22 mouse cellular contexts compared by ENCODE assay signal in the genomic region with DNA sequence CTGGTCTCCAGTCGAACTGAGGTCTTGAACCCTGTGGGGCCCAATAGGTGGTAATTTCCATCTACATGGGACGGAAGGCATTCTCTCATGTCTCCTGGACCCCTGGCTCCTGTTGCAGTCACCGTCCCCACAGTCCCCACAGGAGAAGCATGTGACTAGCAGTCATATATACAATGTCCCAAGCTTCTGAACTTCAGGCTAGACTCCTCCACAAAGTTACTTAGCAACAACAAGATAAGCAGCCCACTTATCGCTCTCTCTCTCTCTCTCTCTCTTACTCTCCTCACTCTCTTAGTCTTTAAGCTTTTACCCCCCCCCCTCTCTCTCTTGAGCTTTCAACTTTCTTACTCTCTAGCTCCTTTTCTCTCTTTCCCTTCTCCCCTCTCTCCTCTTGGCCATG. TPM values are rescaled to one million over a fixed set of nuclear protein-coding genes. Genes with fewer than 3 reads are reported as not detected.
DNase-seq lines count a peak whose midpoint lies in the region; ATAC-seq and TF ChIP-seq lines count a peak whose summit lies in the region.
"Had no signal": no experiment of that assay in that cellular context is flagged by ENCODE, and none has a peak within 500 bp of the region (broad histone marks: within the 10 kb centered on the region; RNA-seq: fewer than 3 reads in every experiment).

No protein-coding gene starts in this region.

- H3K4me3 ChIP-seq in kidney, embryonic 14.5 days (ENCODE audit: low read length): no peak overlapping the region
- no peak overlapping the region for H3K4me3 ChIP-seq in testis, adult 2 months (ENCODE audit: control insufficient read depth, low read depth, low read length)
- no peak overlapping the region for H3K4me3 ChIP-seq in liver, embryonic 14.5 days (ENCODE audit: insufficient read depth in 1 of 2, low read depth in 2 of 2, low read length in 2 of 2)
- H3K4me3 ChIP-seq: embryonic facial prominence, embryonic 13.5 days; left cerebral cortex, adult 2 months; liver, embryonic 15.5 days; midbrain, embryonic 15.5 days; myocyte had no signal

- H3K36me3 ChIP-seq in kidney, embryonic 14.5 days (ENCODE audit: control insufficient read depth, insufficient read depth, low read length): no peaks in the 10 kb centered on the region
- H3K36me3 ChIP-seq in testis, adult 2 months (ENCODE audit: control insufficient read depth, insufficient read depth, low read length): no peaks in the 10 kb centered on the region
- H3K36me3 ChIP-seq in liver, embryonic 14.5 days (replicated peaks; ENCODE audit: control insufficient read depth, insufficient read depth, low read depth): no peaks in the 10 kb centered on the region
- H3K36me3 ChIP-seq: embryonic facial prominence, embryonic 13.5 days; liver, embryonic 15.5 days; midbrain, embryonic 15.5 days had no signal

- H3K9ac ChIP-seq in kidney, embryonic 14.5 days (ENCODE audit: low read depth, low read length): no peak overlapping the region
- H3K9ac ChIP-seq in liver, embryonic 14.5 days (replicated peaks): no peak overlapping the region
- H3K9ac ChIP-seq: embryonic facial prominence, embryonic 13.5 days; liver, embryonic 15.5 days; midbrain, embryonic 15.5 days had no signal

- ATAC-seq in kidney, embryonic 14.5 days (ENCODE audit: low FRiP score, low TSS enrichment): no peak
- peak; percentile 69; the same call in 1 of the 2 replicates for ATAC-seq in liver, embryonic 14.5 days (ENCODE audit: insufficient read depth)
- ATAC-seq: forebrain, embryonic 16.5 days; hindbrain, embryonic 16.5 days; midbrain, embryonic 15.5 days had no signal

- H3K4me2 ChIP-seq in kidney, embryonic 14.5 days (replicated peaks; ENCODE audit: low read depth, low read length): no peak overlapping the region
- no peak overlapping the region for H3K4me2 ChIP-seq in liver, embryonic 14.5 days (ENCODE audit: low read depth)
- H3K4me2 ChIP-seq: embryonic facial prominence, embryonic 13.5 days; liver, embryonic 15.5 days; midbrain, embryonic 15.5 days had no signal

- no peaks in the 10 kb centered on the region for H3K9me3 ChIP-seq in kidney, embryonic 14.5 days (ENCODE audit: control insufficient read depth, low read length)
- no peaks in the 10 kb centered on the region for H3K9me3 ChIP-seq in liver, embryonic 14.5 days (ENCODE audit: control insufficient read depth, low read length)
- H3K9me3 ChIP-seq: embryonic facial prominence, embryonic 13.5 days; liver, embryonic 15.5 days; midbrain, embryonic 15.5 days had no signal

- TF ChIP-seq POLR2A in testis, adult 2 months (IDR thresholded peaks at IDR 0.05; ENCODE audit: control insufficient read depth, low read depth, low read length): no peak

- no peak for TF ChIP-seq EP300 in liver, embryonic 14.5 days (IDR thresholded peaks at IDR 0.05; ENCODE audit: low read depth)

- no peak for TF ChIP-seq CTCF in testis, adult 2 months (IDR thresholded peaks at IDR 0.05; ENCODE audit: control insufficient read depth, insufficient read depth, insufficient replicate concordance, low read depth, low read length)
- no peak for TF ChIP-seq CTCF in liver, embryonic 14.5 days (IDR thresholded peaks at IDR 0.05; ENCODE audit: low read depth)

- no peaks in the 10 kb centered on the region for H3K4me1 ChIP-seq in kidney, embryonic 14.5 days (ENCODE audit: control insufficient read depth, insufficient read depth, low read length)
- peaks cover under 1% of the 10 kb centered on the region; the same call in 1 of the 2 replicates for H3K4me1 ChIP-seq in testis, adult 2 months (ENCODE audit: control insufficient read depth, insufficient read depth, low read length)
- peaks cover 15 to 29% of the 10 kb centered on the region in 2 experiments for H3K4me1 ChIP-seq in liver, embryonic 14.5 days (replicated peaks; ENCODE audit: control insufficient read depth in 2 of 2, insufficient read depth in 2 of 2, low read length in 1 of 2)
- H3K4me1 ChIP-seq: embryonic facial prominence, embryonic 13.5 days; midbrain, embryonic 15.5 days had no signal

- no peaks in the 10 kb centered on the region for H3K27me3 ChIP-seq in kidney, embryonic 14.5 days (ENCODE audit: control insufficient read depth, insufficient read depth, low read length)
- H3K27me3 ChIP-seq in testis, adult 2 months (ENCODE audit: control insufficient read depth, insufficient read depth, low read length): no peaks in the 10 kb centered on the region
- no peaks in the 10 kb centered on the region for H3K27me3 ChIP-seq in liver, embryonic 14.5 days (ENCODE audit: control insufficient read depth, insufficient read depth, low read length)
- H3K27me3 ChIP-seq: embryonic facial prominence, embryonic 13.5 days; liver, embryonic 15.5 days; midbrain, embryonic 15.5 days had no signal

- peak; percentile 2 for DNase-seq in kidney, postnatal 10 days
- no peak for DNase-seq in testis, postnatal 14 days (ENCODE audit: low spot score)
- DNase-seq in liver, embryonic 14.5 days (ENCODE audit: low read depth in 3 of 3, low spot score in 3 of 3): no peak
- no peak for DNase-seq in thymus, postnatal 4 days
- no peak for DNase-seq in right cerebral cortex, postnatal 14 days
- DNase-seq: adrenal gland, postnatal 10 days; cerebellum, adult 9-11 months; gastrocnemius, postnatal 25 days; heart, postnatal 14 days; kidney, adult 11 months; kidney, postnatal 25 days; left cerebral cortex, postnatal 4 days had no signal

- WGBS in kidney, embryonic 14.5 days: 71% methylated on average over 4 of the region's 4 CpGs
- WGBS in liver, embryonic 14.5 days (ENCODE audit: insufficient replicate concordance): 44% methylated on average over 4 of the region's 4 CpGs

- H3K27ac ChIP-seq in kidney, embryonic 14.5 days (ENCODE audit: low read depth, low read length): no peak overlapping the region
- H3K27ac ChIP-seq in testis, adult 2 months (ENCODE audit: control insufficient read depth, insufficient read depth, low read depth, low read length): peak overlapping the region; percentile 37; the same call in 1 of the 2 replicates
- no peak overlapping the region for H3K27ac ChIP-seq in liver, embryonic 14.5 days
- H3K27ac ChIP-seq: embryonic facial prominence, embryonic 13.5 days; left cerebral cortex, adult 2 months; liver, embryonic 15.5 days; midbrain, embryonic 15.5 days had no signal

RNA-seq across cellular contexts. Expression of a gene that starts 13.6 kb away (rescaled TPM):
- polyA plus RNA-seq in kidney, embryonic 14.5 days (2014; fragmentation: Nextera tagmentation; extraction: Ambion mirVana): 6.0 and 7.6 TPM in 2 replicates
- polyA plus RNA-seq in testis, adult 2 months (2012; rRNA removed): 5.2 and 6.1 TPM in 2 replicates
- 2.8 and 3.4 TPM in 2 replicates for polyA plus RNA-seq in liver, embryonic 14.5 days (2012; rRNA removed)
- polyA plus RNA-seq in liver, embryonic 14.5 days (2014; fragmentation: Nextera tagmentation; extraction: Ambion mirVana): 10.8 and 12.2 TPM in 2 replicates

RNA-seq across cellular contexts. Expression of a gene that starts 14.4 kb away (rescaled TPM):
- 21.6 and 28.4 TPM in 2 replicates for polyA plus RNA-seq in kidney, embryonic 14.5 days (2014; fragmentation: Nextera tagmentation; extraction: Ambion mirVana)
- 5.4 and 6.9 TPM in 2 replicates for polyA plus RNA-seq in testis, adult 2 months (2012; rRNA removed)
- 37.4 and 46.8 TPM in 2 replicates for polyA plus RNA-seq in liver, embryonic 14.5 days (2012; rRNA removed)
- polyA plus RNA-seq in liver, embryonic 14.5 days (2014; fragmentation: Nextera tagmentation; extraction: Ambion mirVana): 72.5 and 86.6 TPM in 2 replicates

RNA-seq across cellular contexts. Expression of a gene that starts 21.2 kb away (rescaled TPM):
- polyA plus RNA-seq in kidney, embryonic 14.5 days (2014; fragmentation: Nextera tagmentation; extraction: Ambion mirVana): 12.7 and 18.3 TPM in 2 replicates
- 2.3 TPM in 2 replicates for polyA plus RNA-seq in testis, adult 2 months (2012; rRNA removed)
- polyA plus RNA-seq in liver, embryonic 14.5 days (2012; rRNA removed): 48.5 and 88.2 TPM in 2 replicates
- polyA plus RNA-seq in liver, embryonic 14.5 days (2014; fragmentation: Nextera tagmentation; extraction: Ambion mirVana): 3.6 and 5.7 TPM in 2 replicates
- polyA plus RNA-seq: neural tube, embryonic 14.5 days had no signal

RNA-seq across cellular contexts. Expression of a gene that starts 22.3 kb away (rescaled TPM):
- 2.7 and 6.8 TPM in 2 replicates for polyA plus RNA-seq in kidney, embryonic 14.5 days (2014; fragmentation: Nextera tagmentation; extraction: Ambion mirVana)
- polyA plus RNA-seq in testis, adult 2 months (2012; rRNA removed): 3.9 and 7.0 TPM in 2 replicates
- 20.0 and 34.0 TPM in 2 replicates for polyA plus RNA-seq in liver, embryonic 14.5 days (2012; rRNA removed)
- 2.6 and 3.5 TPM in 2 replicates for polyA plus RNA-seq in liver, embryonic 14.5 days (2014; fragmentation: Nextera tagmentation; extraction: Ambion mirVana)
- polyA plus RNA-seq: neural tube, embryonic 14.5 days had no signal

RNA-seq across cellular contexts. Expression of a gene that starts 26.0 kb away (rescaled TPM):
- 9.0 and 15.0 TPM in 2 replicates for polyA plus RNA-seq in kidney, embryonic 14.5 days (2014; fragmentation: Nextera tagmentation; extraction: Ambion mirVana)
- polyA plus RNA-seq in testis, adult 2 months (2012; rRNA removed): 20.1 and 20.6 TPM in 2 replicates
- 3.5 and 6.2 TPM in 2 replicates for polyA plus RNA-seq in liver, embryonic 14.5 days (2012; rRNA removed)
- polyA plus RNA-seq in liver, embryonic 14.5 days (2014; fragmentation: Nextera tagmentation; extraction: Ambion mirVana): 8.5 and 10.1 TPM in 2 replicates
